Mouse (Mus musculus): ENCODE results near the gene Osbpl7. TPM values are rescaled to one million over a fixed set of nuclear protein-coding genes. Genes with fewer than 3 reads are reported as not detected.

Gene Osbpl7
- polyA plus RNA-seq, 1 experiment from 2014 or later = 6.6 TPM

- H3K4me3 ChIP-seq (replicated peaks; ENCODE audit: low read depth, low read length) = no peak overlapping the region
- ATAC-seq (replicated peaks; ENCODE audit: low FRiP score, low read depth) (no peak), DNase-seq (ENCODE audit: low spot score) (no peak)
- H3K36me3 ChIP-seq (ENCODE audit: insufficient read depth, low read length) = no peaks in the 10 kb centered on the region
- peaks cover 3% of the 10 kb centered on the region; the same call in 1 of the 2 replicates for H3K4me1 ChIP-seq (replicated peaks; ENCODE audit: insufficient read depth, low read length)
- H3K4me2 ChIP-seq (ENCODE audit: low read length) = no peak overlapping the region
- TF ChIP-seq CTCF (IDR thresholded peaks at IDR 0.05; ENCODE audit: low read depth) = no peak
- H3K27me3 ChIP-seq (ENCODE audit: insufficient read depth, low read length) = 0 out of 2 replicates have a peak, but pooled peaks cover 3% of the 10 kb centered on the region
- H3K27ac ChIP-seq = no peak overlapping the region
- WGBS = 84% methylated on average over 15 of the region's 15 CpGs
- no peaks in the 10 kb centered on the region for H3K9me3 ChIP-seq (replicated peaks; ENCODE audit: low read length)
- no peak overlapping the region for H3K9ac ChIP-seq (ENCODE audit: low read depth, low read length)
Measured at GRCm38 (mm10) chr11:97084821-97085505, 34.5 kb downstream of the Osbpl7 start.

- peaks cover 3% of the 10 kb centered on the region; the same call in 1 of the 2 replicates for H3K4me1 ChIP-seq (replicated peaks; ENCODE audit: insufficient read depth, low read length)
- TF ChIP-seq CTCF (IDR thresholded peaks at IDR 0.05; ENCODE audit: low read depth) = no peak
- H3K27me3 ChIP-seq (ENCODE audit: insufficient read depth, low read length) = 0 out of 2 replicates have a peak, but pooled peaks cover 3% of the 10 kb centered on the region
- ATAC-seq (replicated peaks; ENCODE audit: low FRiP score, low read depth) (no peak), DNase-seq (ENCODE audit: low spot score) (no peak)
- H3K36me3 ChIP-seq (ENCODE audit: insufficient read depth, low read length) = no peaks in the 10 kb centered on the region
- no peak overlapping the region for H3K4me3 ChIP-seq (replicated peaks; ENCODE audit: low read depth, low read length)
- H3K9me3 ChIP-seq (replicated peaks; ENCODE audit: low read length) = no peaks in the 10 kb centered on the region
- no peak overlapping the region for H3K9ac ChIP-seq (ENCODE audit: low read depth, low read length)
- no peak overlapping the region for H3K4me2 ChIP-seq (ENCODE audit: low read length)
- WGBS = 71% methylated on average over 6 of the region's 6 CpGs
- no peak overlapping the region for H3K27ac ChIP-seq
Measured at GRCm38 (mm10) chr11:97086365-97086764, 35.9 kb downstream of the Osbpl7 start.

DNA sequence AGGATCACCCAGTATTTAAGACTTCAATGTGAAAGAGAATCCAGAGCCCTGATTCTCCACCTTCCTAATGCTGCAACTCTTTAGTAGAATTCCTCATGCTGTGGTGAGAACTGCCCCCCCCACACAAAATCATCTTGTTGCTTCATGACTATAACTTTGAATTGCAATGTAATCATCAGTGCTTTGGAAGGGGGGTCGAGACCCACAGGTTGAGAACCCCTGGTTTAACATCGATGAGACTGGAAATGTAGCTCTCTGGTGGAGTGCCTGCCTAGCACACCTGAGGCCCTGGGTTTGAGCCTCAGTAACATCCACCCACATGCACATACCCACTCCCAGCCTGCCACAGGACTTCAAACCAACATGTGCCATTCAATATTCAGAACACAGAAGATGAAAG lies 44.2 kb downstream of the Osbpl7 start:
- 59% methylated on average over 2 of the region's 2 CpGs for WGBS
- no peak for ATAC-seq (replicated peaks; ENCODE audit: low FRiP score, low read depth)
- H3K27ac ChIP-seq = no peak overlapping the region

DNA sequence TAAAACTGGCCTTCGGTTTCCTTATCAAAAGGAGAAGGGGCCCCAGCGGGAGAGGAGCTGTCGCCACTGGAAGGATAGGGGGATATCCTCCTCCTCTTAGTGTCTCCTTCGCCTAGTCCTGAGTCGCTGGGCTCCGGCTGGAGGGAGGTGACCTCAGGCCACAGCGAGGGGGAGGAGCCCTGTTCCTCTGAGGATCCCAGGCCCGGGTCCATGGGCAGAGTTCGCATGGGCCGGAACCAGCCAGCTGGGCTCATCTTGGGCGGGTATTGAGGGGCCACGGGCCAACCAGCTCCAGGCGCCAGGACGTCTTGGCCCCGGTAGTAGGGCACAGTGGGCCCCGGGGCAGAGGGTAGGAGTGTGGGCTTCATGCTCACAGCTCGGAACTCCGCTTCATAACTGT lies 48.4 kb downstream of the Osbpl7 start:
- Histone ChIP-seq H3K27me3 (ENCODE audit: insufficient read depth, low read length) (0 out of 2 replicates have a peak, but pooled peaks cover 4% of the 10 kb centered on the region), H3K27ac (no peak overlapping the region), H3K9me3 (replicated peaks; ENCODE audit: low read length) (no peaks in the 10 kb centered on the region), H3K36me3 (ENCODE audit: insufficient read depth, low read length) (no peaks in the 10 kb centered on the region), H3K4me3 (replicated peaks; ENCODE audit: low read depth, low read length) (no peak overlapping the region), H3K9ac (ENCODE audit: low read depth, low read length) (no peak overlapping the region), H3K4me2 (ENCODE audit: low read length) (peak overlapping the region; percentile 33; the same call in 1 of the 2 replicates), H3K4me1 (replicated peaks; ENCODE audit: insufficient read depth, low read length) (no peaks in the 10 kb centered on the region)
- DNase-seq (ENCODE audit: low spot score) = no peak
- 13% methylated on average over 18 of the region's 18 CpGs for WGBS
- ATAC-seq (replicated peaks; ENCODE audit: low FRiP score, low read depth) = no peak
- no peak for TF ChIP-seq CTCF (IDR thresholded peaks at IDR 0.05; ENCODE audit: low read depth)

More for the DNA sequence above, 44.2 kb downstream of the Osbpl7 start:
- Histone ChIP-seq H3K9ac (ENCODE audit: low read depth, low read length) (no peak overlapping the region), H3K4me3 (replicated peaks; ENCODE audit: low read depth, low read length) (no peak overlapping the region), H3K9me3 (replicated peaks; ENCODE audit: low read length) (no peaks in the 10 kb centered on the region), H3K4me2 (ENCODE audit: low read length) (no peak overlapping the region), H3K4me1 (replicated peaks; ENCODE audit: insufficient read depth, low read length) (no peaks in the 10 kb centered on the region), H3K36me3 (ENCODE audit: insufficient read depth, low read length) (no peaks in the 10 kb centered on the region), H3K27me3 (ENCODE audit: insufficient read depth, low read length) (0 out of 2 replicates have a peak, but pooled peaks cover 4% of the 10 kb centered on the region)
- no peak for DNase-seq (ENCODE audit: low spot score)
- TF ChIP-seq CTCF (IDR thresholded peaks at IDR 0.05; ENCODE audit: low read depth) = no peak

GRCm38 (mm10) chr11:97101722-97102121 lies 51.3 kb downstream of the Osbpl7 start:
- DNase-seq (ENCODE audit: low spot score) (peak; percentile 81), ATAC-seq (replicated peaks; ENCODE audit: low FRiP score, low read depth) (no peak)
- no peak overlapping the region for H3K4me3 ChIP-seq (replicated peaks; ENCODE audit: low read depth, low read length)

GRCm38 (mm10) chr11:97103163-97104090 lies 53.0 kb downstream of the Osbpl7 start:
- Histone ChIP-seq H3K4me1 (replicated peaks; ENCODE audit: insufficient read depth, low read length) (no peaks in the 10 kb centered on the region), H3K36me3 (ENCODE audit: insufficient read depth, low read length) (no peaks in the 10 kb centered on the region), H3K9ac (ENCODE audit: low read depth, low read length) (no peak overlapping the region), H3K27ac (no peak overlapping the region), H3K9me3 (replicated peaks; ENCODE audit: low read length) (no peaks in the 10 kb centered on the region), H3K4me3 (replicated peaks; ENCODE audit: low read depth, low read length) (no peak overlapping the region), H3K4me2 (ENCODE audit: low read length) (no peak overlapping the region), H3K27me3 (ENCODE audit: insufficient read depth, low read length) (0 out of 2 replicates have a peak, but pooled peaks cover 3% of the 10 kb centered on the region)
- ATAC-seq (replicated peaks; ENCODE audit: low FRiP score, low read depth) = no peak
- TF ChIP-seq CTCF (IDR thresholded peaks at IDR 0.05; ENCODE audit: low read depth) = no peak
- 92% methylated on average over 10 of the region's 10 CpGs for WGBS
- DNase-seq (ENCODE audit: low spot score) = no peak

More at GRCm38 (mm10) chr11:97101722-97102121, 51.3 kb downstream of the Osbpl7 start:
- Histone ChIP-seq H3K36me3 (ENCODE audit: insufficient read depth, low read length) (no peaks in the 10 kb centered on the region), H3K27ac (no peak overlapping the region), H3K27me3 (ENCODE audit: insufficient read depth, low read length) (0 out of 2 replicates have a peak, but pooled peaks cover 4% of the 10 kb centered on the region), H3K9ac (ENCODE audit: low read depth, low read length) (no peak overlapping the region), H3K9me3 (replicated peaks; ENCODE audit: low read length) (no peaks in the 10 kb centered on the region), H3K4me2 (ENCODE audit: low read length) (no peak overlapping the region), H3K4me1 (replicated peaks; ENCODE audit: insufficient read depth, low read length) (no peaks in the 10 kb centered on the region)
- WGBS = 17% methylated on average over 9 of the region's 9 CpGs
- TF ChIP-seq CTCF (IDR thresholded peaks at IDR 0.05; ENCODE audit: low read depth) = peak; percentile 85
